Mouse (Mus musculus): ENCODE measurements at regions not wholly inside any gene's neighbourhood (a gene's known extent, or its start where the extent isn't known, plus 50 kb on each side); places are given as distances from the start of the nearest gene placed in this dataset.

DNA sequence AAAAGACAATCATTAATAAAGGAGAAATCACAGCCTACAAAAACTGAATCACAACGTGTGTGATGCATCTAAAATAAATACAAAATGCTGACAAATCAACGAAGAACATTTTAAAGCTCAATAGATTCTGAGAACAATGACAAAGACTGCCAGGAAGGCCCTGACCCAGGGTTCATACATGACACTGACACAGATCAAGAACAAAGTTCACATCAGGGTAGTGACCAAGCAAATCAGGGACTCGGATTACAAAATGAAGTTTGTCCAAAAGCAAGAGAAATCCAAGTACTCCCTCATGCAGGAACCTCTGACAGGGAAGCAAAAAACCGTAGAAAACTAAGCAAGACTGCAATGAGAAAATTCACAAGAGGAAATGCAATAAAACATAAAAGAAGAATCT, 94.1 kb upstream of the Spred1 start:
- ATAC-seq = no peak

GRCm38 (mm10) chr2:117028771-117029170, 92.4 kb upstream of the Spred1 start:
- no peak for ATAC-seq

DNA sequence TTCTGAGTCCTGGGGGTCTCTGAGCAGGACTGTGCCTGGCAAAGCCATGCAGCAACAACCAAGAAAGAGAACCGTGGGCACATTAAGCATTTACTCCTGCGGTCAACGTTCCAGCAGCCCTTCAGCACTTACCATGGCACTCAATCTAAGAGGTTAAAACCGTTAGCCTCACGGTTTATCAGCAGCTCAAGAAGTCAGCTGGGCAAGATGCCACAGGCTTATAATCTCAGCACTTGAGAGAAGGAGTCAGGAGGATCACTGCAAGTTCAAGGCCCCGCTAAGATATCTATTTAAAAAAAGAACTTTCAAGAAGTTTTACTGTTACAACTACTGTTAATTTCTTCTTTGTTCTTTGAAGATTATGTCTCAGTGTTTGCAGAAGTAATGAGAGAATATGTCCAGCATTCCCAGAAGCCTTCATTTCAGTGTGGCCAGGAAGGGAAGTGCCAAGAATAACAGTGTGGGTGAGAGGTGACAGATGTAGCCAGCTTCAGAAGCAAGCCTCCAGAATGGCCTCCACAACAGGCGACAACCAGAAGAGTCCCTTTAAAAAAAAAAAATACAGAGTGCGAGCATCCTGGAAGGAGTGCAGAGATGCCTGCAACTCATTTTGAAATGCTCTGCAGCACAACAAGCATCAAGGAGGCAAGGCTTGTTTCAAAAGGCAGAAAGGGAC, 84.8 kb upstream of the Spred1 start:
- ATAC-seq = no peak

- no peak for ATAC-seq
Observed at GRCm38 (mm10) chr2:117040211-117040610, 81.0 kb upstream of the Spred1 start.

GRCm38 (mm10) chr2:117043831-117044230, 77.3 kb upstream of the Spred1 start:
- no peak for ATAC-seq

DNA sequence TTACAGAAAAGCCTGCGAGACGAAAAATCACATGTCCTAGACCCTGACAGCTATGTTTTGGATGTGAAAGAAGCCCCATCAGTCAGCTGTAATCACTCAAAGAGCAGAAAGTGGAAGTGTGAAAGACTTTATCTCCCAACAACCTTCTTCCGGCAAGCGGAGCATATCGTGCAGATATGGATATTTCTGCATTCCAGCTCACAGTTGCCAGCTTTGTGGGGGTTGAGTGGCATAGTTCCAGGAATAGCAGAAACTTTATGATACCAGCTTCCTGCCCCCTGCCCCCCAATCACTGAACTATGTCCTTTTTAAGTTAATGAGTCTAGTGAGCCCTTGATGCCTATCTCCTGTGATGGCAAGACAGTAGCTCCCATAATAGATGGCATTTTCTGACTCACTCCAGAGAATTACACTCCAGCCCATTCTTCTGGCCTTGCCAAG, 72.9 kb upstream of the Spred1 start:
- no peak for ATAC-seq

DNA sequence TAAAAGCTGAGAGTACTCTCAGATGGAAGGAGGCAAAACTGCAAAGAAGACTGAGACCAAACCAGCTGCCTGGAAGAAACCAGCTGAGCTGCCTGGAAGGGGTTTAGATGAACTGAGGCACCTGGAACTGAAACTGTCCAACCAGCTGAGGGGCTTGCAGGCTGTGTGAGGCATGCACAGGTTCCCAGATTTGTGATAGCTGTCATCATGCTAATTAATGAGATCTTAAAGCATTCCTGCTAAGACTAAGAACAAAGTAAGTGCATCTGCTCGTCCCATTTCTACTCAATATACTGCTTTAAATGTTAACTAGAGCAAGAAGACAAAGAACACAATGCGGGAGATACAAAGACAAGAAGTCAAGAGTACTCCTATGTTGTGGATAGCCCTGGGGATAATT, 71.1 kb upstream of the Spred1 start:
- ATAC-seq = no peak

DNA sequence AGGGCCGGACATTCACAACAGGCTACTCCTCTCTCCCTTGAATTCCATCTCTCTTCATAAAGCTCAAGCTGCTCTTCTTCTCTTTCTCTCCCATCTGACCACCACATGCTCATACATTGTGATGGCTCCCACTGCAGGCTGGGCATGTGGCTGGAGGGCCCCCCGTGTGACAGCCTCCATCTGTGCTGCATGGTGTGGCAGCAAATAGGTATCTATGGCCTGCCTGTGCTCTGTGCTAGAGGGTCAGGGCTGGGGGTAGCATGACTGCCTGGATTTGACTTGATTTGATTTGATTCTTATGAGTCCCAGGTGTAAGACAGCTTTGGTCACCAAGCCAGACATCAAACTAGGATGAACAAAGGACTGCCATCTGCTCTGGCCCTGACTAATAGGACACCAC, 57.0 kb upstream of the Spred1 start:
- ATAC-seq = no peak

GRCm38 (mm10) chr2:117070348-117070747, 50.8 kb upstream of the Spred1 start:
- no peak for ATAC-seq

DNA sequence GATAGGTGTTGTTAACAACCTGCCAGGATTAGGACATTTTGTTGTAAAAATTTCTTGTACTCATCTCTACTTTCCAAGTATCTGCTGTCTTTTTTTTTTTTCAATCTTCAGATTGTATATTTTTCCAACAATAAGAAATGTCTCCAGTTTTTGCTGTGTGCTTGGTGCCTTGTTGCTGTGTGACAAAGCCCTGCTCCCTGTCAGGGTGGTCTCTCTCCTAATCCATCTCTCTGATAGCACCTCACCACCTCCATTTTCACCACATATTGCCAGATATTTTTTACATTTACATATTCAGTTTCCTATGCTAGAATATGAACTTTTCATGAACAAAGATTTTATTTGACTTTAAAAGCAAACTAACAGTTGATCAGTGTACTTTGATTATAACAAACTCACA, 50.1 kb upstream of the Spred1 start:
- no peak for ATAC-seq

Data from activated CD4-positive, CD25-positive, alpha-beta regulatory T cell, adult 4 months (primary cell).